Mouse (Mus musculus) gastrocnemius, postnatal 25 days (tissue): ENCODE measurements at regions not wholly inside any gene's neighbourhood (a gene's known extent, or its start where the extent isn't known, plus 50 kb on each side); places are given as distances from the start of the nearest gene placed in this dataset.

ENCODE experiments used
- DNase-seq: peaks from one replicate; pipeline ENCODE4 v3.0.0; 2022

DNA sequence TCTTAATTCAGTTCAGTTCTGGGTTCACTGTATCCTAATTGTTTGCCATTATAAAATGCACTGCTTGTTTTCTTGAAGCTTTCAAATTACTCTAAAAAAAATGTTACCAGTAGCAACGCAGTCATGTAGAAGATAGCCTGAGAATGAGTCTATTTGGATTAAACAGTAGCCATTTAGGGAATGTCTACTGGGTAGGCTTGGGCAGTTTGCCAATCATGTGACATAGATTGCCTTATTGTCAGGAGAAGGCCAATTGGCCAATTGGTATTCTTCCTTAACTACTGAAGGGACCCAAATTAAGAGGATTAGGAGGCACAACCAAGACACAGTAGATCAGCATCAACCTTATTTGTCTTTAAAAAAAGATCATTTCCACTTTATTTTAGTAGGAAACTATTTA is 379.7 kb downstream of the Samd5 start:
- no peak for DNase-seq

DNA sequence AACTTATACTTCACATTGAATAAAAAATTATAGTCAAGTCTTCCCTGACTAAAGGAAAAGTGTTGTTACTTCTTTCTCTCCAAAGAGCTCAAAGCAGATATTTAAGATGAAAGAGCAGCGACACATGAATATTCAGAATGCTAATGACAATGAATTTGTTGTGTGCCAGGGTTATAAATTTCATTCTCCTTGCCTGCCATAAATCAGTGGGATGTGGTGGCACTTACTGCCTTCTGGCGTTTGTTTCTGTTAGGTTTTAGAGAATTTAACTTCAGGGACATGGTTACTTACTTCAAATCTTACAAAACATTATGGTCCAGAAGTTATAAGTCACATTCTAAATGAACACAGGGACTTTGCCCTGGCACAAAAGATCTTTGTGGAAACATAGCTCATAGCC is 380.4 kb downstream of the Samd5 start:
- no peak for DNase-seq

DNA sequence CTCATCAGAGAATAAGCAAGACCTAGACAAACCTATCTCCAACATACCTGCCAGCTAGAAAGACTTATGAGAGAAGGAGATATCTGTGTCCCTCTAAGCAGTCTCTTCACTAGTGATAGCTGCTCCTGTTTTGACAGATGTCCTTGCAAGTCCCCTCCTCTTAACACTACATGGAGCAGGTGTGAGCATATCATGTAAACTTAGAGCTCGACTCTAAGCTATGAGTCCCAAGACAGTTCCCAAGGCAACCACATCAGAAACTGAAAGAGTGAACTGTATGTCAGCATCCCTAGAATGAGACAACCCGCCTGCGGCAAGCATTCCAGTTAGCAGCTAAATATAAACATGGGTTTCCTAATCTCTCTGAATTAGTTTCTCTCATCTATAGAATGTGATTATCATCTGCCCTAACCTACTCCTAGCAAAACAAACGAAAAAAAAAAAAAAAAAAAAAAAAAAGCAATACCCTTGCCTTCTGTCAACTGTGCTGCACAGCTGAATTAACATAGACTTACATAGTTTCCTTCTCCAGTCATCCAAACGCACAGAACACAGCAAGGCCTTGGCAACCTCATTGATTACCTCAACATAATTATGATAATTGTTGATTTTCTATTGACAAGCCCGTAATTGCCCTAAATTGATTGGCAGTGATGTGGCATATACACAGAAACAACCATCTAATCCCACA is 383.4 kb downstream of the Samd5 start:
- no peak for DNase-seq

GRCm38 (mm10) chr10:9272940-9273339 is 387.1 kb upstream of the Sash1 start:
- DNase-seq = no peak

DNA sequence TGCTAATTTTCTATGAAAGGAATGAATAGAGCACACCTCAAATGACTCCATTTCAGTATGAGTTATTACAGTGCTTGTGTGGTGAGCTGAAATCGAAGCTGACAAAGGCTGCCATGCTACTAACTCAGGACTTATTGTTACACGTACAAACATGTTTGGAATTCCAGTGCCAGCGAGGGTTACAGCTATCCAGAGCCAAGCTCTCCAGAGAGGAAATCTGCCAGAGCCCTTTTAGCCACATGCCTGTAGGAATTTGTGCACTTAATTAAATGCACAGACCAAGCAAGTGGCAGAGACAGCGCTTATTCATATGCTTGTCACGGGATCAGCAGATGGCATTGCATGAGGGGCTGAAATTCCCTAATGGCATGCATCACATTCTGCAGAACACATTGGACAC is 386.4 kb upstream of the Sash1 start:
- no peak for DNase-seq

DNA sequence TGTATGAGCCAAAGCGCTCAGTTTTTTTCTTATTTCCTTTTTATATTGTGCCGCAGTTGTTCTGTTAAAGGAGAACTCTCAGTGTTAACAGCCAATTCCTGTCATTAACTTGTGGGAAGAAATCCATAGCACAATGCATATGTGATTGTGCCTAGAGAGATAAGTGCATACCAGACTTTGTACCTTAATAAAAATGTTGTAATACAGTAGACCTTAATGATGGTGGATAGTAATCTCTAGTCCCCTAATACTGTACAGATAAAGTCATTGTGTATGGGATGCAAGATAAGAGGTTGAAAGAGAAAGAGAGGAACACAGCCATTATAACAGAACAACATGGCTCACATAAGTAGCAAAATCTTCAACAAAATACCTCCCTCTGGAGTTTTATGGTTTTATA is 379.7 kb upstream of the Sash1 start:
- no peak for DNase-seq

DNA sequence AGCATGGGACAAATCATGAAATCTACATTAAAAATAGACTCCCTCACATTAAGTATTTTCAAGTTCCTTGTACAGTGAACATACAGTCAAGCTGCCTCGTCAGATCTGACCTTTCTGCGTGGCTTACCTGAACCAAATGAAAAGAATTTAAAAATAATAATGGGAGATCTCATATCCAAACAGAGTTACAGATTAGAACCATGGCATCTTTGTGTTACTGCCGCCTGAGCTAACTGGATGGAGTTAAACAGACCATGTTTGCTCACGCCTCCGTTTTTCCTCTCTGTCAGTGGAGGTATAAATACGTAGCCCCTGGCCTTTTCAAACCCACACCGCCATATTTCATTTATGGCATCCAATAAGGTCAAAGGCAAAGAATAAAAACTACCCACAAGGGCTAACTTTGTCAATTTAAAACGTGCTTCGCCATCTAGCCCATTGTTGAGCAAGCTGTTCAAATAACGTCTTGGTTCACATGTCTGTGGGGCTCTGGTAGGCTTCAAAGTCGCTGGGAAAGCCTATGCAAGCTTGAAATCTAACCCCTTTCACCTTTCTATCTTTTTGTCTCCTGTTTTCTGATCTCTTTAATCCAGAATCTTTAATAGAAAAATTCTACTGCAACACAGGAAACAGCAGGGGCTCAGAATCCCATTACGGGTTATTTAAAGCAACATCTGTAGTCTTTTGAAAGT is 378.6 kb upstream of the Sash1 start:
- no peak for DNase-seq

DNA sequence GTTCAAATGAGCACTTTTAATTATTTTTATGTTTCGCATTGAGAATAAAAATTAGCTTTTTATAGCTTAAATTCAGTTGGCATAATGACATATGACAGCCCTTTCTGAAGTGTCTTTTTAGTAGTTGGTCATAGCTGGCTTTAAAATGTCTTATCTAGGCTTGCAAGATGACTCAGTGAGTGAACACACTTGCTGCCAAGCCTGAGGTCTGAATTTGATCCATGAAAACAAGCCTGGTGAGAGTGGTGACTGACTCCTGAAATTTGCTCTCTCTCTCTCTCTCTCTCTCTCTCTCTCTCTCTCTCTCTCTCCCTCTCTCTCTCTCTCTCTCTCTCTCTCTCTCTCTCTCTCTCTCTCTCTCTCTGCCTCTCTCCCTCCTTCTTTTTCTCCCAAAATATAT is 372.8 kb upstream of the Sash1 start:
- no peak for DNase-seq

DNA sequence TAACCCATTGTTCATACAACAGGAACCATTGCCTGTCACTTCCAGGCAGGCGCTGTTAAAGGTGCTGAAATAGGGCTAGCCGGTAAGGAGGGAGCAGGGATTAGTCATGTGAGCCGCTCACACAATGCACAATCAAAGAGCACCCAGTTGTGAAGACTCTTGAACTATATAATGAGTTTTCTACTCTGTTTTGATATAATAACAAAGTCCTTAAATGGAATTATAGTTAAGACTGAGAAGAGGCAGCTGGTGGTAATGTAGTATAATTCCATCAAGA is 367.0 kb upstream of the Sash1 start:
- DNase-seq = no peak

- no peak for DNase-seq
Measured at GRCm38 (mm10) chr10:9252120-9252940, 366.5 kb upstream of the Sash1 start.

GRCm38 (mm10) chr10:9243281-9243618 is 357.4 kb upstream of the Sash1 start:
- no peak for DNase-seq

- no peak for DNase-seq
Measured at GRCm38 (mm10) chr10:9242596-9243280, 356.9 kb upstream of the Sash1 start.

GRCm38 (mm10) chr10:9239956-9240355 is 354.1 kb upstream of the Sash1 start:
- no peak for DNase-seq

DNA sequence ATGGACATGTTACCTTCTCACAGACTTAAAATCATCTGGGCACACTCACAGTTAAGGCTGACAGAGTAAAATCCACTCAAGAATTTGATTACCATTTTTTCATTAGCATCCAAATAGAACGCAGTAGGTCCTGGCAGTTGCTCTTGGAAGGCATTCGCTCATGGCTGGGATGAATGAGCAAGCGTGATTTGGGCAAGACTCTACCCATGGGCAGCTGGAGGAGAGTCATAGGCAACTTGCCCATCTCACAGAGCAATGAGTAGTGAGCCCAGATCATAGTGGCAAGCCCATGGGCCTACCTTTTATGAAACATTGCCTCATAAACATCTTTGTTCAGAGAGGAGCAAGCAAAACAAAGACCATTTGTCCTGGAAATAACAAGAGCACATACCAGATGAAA is 345.9 kb upstream of the Sash1 start:
- no peak for DNase-seq

DNA sequence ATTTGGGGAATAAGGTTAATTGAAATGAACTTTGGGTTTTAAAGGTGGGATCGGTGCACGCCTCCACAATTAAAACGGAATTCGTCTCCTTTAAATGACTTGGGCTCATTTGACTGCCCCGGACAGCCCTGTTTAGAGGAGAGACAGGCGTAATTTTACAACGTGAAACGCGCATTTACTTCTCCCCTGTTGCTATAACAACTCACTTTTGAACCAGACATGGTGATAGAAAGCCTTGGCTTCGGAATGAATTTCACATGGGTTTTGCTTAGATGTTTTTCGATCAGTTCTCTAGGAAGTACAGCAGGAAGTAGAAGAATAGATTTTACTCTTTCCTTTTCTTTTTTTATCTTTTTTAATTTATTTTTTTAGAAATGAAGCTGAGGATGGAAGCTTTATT is 343.2 kb upstream of the Sash1 start:
- no peak for DNase-seq

GRCm38 (mm10) chr10:9227361-9227760 is 341.5 kb upstream of the Sash1 start:
- no peak for DNase-seq

- DNase-seq = no peak
Measured at GRCm38 (mm10) chr10:9210646-9211045, 324.8 kb upstream of the Sash1 start.

- no peak for DNase-seq
Measured at GRCm38 (mm10) chr10:9204096-9204495, 318.2 kb upstream of the Sash1 start.

- no peak for DNase-seq
Measured at GRCm38 (mm10) chr10:9203323-9203722, 317.5 kb upstream of the Sash1 start.

DNA sequence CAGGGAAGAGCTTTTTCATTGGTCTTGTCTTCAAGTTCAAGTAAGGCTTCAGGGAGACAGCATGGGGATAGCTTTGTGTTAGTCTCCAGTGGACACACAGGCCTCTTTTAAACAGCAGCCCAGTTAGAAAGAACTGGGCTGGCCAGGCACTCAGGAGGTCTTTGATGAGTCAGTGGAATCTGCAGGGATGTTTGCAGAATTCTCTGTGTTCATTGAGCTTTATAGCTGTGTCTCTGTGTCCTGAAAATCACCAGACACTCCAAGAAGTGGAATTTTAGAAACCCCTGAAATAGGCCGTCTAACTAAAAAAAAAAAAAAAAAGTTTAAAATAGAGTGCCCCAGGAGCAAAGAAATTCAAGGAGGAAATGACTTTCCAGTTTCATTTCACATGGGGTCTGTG is 317.1 kb upstream of the Sash1 start:
- DNase-seq = no peak

- no peak for DNase-seq
Measured at GRCm38 (mm10) chr10:9174997-9175396, 289.1 kb upstream of the Sash1 start.

- DNase-seq = no peak
Measured at GRCm38 (mm10) chr10:9173509-9173908, 287.6 kb upstream of the Sash1 start.

DNA sequence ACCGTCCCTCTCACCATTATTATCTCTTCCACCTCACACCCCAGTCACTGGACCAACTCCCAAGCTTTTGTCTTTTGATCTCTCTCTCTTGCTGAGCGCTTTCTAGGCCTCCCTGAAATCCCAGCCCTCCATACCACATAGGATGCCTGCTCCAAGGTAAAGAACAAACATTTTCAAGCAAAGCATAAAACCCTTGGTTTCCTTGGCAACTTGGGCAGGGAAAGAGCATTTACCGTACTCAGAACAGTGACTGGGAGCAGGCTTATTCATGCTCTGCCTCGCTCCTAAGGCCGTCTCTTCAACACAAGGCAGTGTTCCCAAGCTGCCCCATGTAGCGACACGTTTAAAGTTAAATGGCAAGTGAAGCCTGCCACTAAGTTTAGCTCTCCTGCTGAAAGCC is 282.9 kb upstream of the Sash1 start:
- no peak for DNase-seq
